Mouse (Mus musculus) bone marrow macrophage, adult 2 months (primary cell): ENCODE data around the gene Bdkrb1.

Experiments used
- CTCF ChIP-seq: IDR thresholded peaks from 2 replicates; pipeline ENCODE4 v1.5.1; 2012; ENCODE audit warnings: low read depth, mild to moderate bottlenecking, low read length, moderate library complexity
- POLR2A ChIP-seq: IDR thresholded peaks from 2 replicates; pipeline ENCODE4 v1.6.1; 2012; ENCODE audit warnings: mild to moderate bottlenecking, low read depth, low read length, borderline replicate concordance

DNA sequence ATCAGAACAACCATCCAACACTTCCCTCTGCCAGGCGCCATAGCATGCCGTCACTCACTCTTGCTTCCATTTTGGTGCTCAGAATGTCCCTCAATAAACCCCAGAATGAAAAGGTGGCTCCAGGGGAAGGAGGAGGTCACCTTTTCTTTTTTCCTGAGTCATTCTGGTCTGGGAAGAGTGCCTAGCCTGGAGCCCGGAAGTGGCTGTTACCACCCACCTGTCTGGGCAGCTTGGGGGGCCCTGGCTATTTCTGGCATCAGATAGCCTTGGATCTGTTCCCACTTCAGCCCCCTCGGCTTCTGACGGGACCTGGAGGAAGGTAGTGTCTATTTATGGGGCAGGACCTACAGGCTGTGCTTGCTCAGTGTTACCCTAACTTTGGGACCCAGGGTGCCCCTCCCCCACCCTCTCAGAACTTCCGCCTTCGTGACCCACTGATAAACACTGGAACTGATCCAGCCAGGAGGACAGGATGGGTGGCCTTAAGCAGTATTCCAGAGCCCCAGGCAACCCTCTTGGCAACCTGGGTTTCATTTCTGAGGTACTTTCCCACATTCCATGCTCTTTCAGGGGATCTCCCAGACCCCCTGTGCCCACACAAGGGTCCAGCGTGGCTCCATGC, 48.6 kb upstream of the Bdkrb1 start:
- TF ChIP-seq CTCF, result no peak
- no peak for TF ChIP-seq POLR2A
